Mouse (Mus musculus): ENCODE data around the gene Snapc3. TPM values are rescaled to one million over a fixed set of nuclear protein-coding genes. Genes with fewer than 3 reads are reported as not detected.

The Snapc3 gene
- polyA plus RNA-seq, 1 experiment from 2014 or later, result 27.3 TPM

- H3K9ac ChIP-seq (ENCODE audit: low read depth, low read length), result no peak overlapping the region
- H3K27me3 ChIP-seq (ENCODE audit: insufficient read depth, low read length), result no peaks in the 10 kb centered on the region
- ATAC-seq (replicated peaks; ENCODE audit: low FRiP score, low read depth), result no peak
- no peak for TF ChIP-seq CTCF (IDR thresholded peaks at IDR 0.05; ENCODE audit: low read depth)
- DNase-seq (ENCODE audit: low spot score), result no peak
- no peaks in the 10 kb centered on the region for H3K4me1 ChIP-seq (replicated peaks; ENCODE audit: insufficient read depth, low read length)
- 67% methylated on average over 4 of the region's 4 CpGs for WGBS
- H3K36me3 ChIP-seq (ENCODE audit: insufficient read depth, low read length), result no peaks in the 10 kb centered on the region
- no peak overlapping the region for H3K4me3 ChIP-seq (replicated peaks; ENCODE audit: low read depth, low read length)
- no peaks in the 10 kb centered on the region for H3K9me3 ChIP-seq (replicated peaks; ENCODE audit: low read length)
- no peak overlapping the region for H3K4me2 ChIP-seq (ENCODE audit: low read length)
- H3K27ac ChIP-seq, result no peak overlapping the region
Measured at GRCm38 (mm10) chr4:83380266-83380665, 37.3 kb upstream of the Snapc3 start.

- Histone ChIP-seq H3K4me1 (replicated peaks; ENCODE audit: insufficient read depth, low read length) (no peaks in the 10 kb centered on the region), H3K27me3 (ENCODE audit: insufficient read depth, low read length) (no peaks in the 10 kb centered on the region), H3K4me2 (ENCODE audit: low read length) (no peak overlapping the region), H3K4me3 (replicated peaks; ENCODE audit: low read depth, low read length) (no peak overlapping the region), H3K9me3 (replicated peaks; ENCODE audit: low read length) (no peaks in the 10 kb centered on the region), H3K36me3 (ENCODE audit: insufficient read depth, low read length) (no peaks in the 10 kb centered on the region), H3K9ac (ENCODE audit: low read depth, low read length) (no peak overlapping the region), H3K27ac (no peak overlapping the region)
- 66% methylated on average over 6 of the region's 6 CpGs for WGBS
- ATAC-seq (replicated peaks; ENCODE audit: low FRiP score, low read depth), result no peak
- peak; percentile 36 for TF ChIP-seq CTCF (IDR thresholded peaks at IDR 0.05; ENCODE audit: low read depth)
- peak; percentile 14 for DNase-seq (ENCODE audit: low spot score)
Measured at GRCm38 (mm10) chr4:83383899-83384490, 33.5 kb upstream of the Snapc3 start.

- H3K4me1 ChIP-seq (replicated peaks; ENCODE audit: insufficient read depth, low read length), result no peaks in the 10 kb centered on the region
- H3K4me2 ChIP-seq (ENCODE audit: low read length), result no peak overlapping the region
- H3K9me3 ChIP-seq (replicated peaks; ENCODE audit: low read length), result no peaks in the 10 kb centered on the region
- no peaks in the 10 kb centered on the region for H3K27me3 ChIP-seq (ENCODE audit: insufficient read depth, low read length)
- no peaks in the 10 kb centered on the region for H3K36me3 ChIP-seq (ENCODE audit: insufficient read depth, low read length)
- no peak overlapping the region for H3K9ac ChIP-seq (ENCODE audit: low read depth, low read length)
- TF ChIP-seq CTCF (IDR thresholded peaks at IDR 0.05; ENCODE audit: low read depth), result no peak
- DNase-seq (ENCODE audit: low spot score), result no peak
- ATAC-seq (replicated peaks; ENCODE audit: low FRiP score, low read depth), result no peak
- H3K4me3 ChIP-seq (replicated peaks; ENCODE audit: low read depth, low read length), result no peak overlapping the region
- H3K27ac ChIP-seq, result no peak overlapping the region
Measured at GRCm38 (mm10) chr4:83385091-83385490, 32.4 kb upstream of the Snapc3 start.

- no peak for TF ChIP-seq CTCF (IDR thresholded peaks at IDR 0.05; ENCODE audit: low read depth)
- WGBS, result 20% methylated on average over 2 of the region's 2 CpGs
- ATAC-seq (replicated peaks; ENCODE audit: low FRiP score, low read depth), result no peak
Measured at GRCm38 (mm10) chr4:83390551-83390950, 27.0 kb upstream of the Snapc3 start.

GRCm38 (mm10) chr4:83391956-83392355 lies 25.6 kb upstream of the Snapc3 start:
- ATAC-seq (replicated peaks; ENCODE audit: low FRiP score, low read depth), result no peak
- TF ChIP-seq CTCF (IDR thresholded peaks at IDR 0.05; ENCODE audit: low read depth), result no peak

More at GRCm38 (mm10) chr4:83390551-83390950, 27.0 kb upstream of the Snapc3 start:
- H3K4me1 ChIP-seq (replicated peaks; ENCODE audit: insufficient read depth, low read length), result no peaks in the 10 kb centered on the region
- no peak overlapping the region for H3K9ac ChIP-seq (ENCODE audit: low read depth, low read length)
- H3K9me3 ChIP-seq (replicated peaks; ENCODE audit: low read length), result no peaks in the 10 kb centered on the region
- peak; percentile 11 for DNase-seq (ENCODE audit: low spot score)
- no peaks in the 10 kb centered on the region for H3K36me3 ChIP-seq (ENCODE audit: insufficient read depth, low read length)
- no peaks in the 10 kb centered on the region for H3K27me3 ChIP-seq (ENCODE audit: insufficient read depth, low read length)
- H3K4me3 ChIP-seq (replicated peaks; ENCODE audit: low read depth, low read length), result no peak overlapping the region
- no peak overlapping the region for H3K4me2 ChIP-seq (ENCODE audit: low read length)
- no peak overlapping the region for H3K27ac ChIP-seq

GRCm38 (mm10) chr4:83393733-83394132 lies 23.8 kb upstream of the Snapc3 start:
- Histone ChIP-seq H3K4me3 (replicated peaks; ENCODE audit: low read depth, low read length) (no peak overlapping the region), H3K9me3 (replicated peaks; ENCODE audit: low read length) (no peaks in the 10 kb centered on the region), H3K36me3 (ENCODE audit: insufficient read depth, low read length) (no peaks in the 10 kb centered on the region), H3K4me1 (replicated peaks; ENCODE audit: insufficient read depth, low read length) (no peaks in the 10 kb centered on the region), H3K4me2 (ENCODE audit: low read length) (no peak overlapping the region), H3K9ac (ENCODE audit: low read depth, low read length) (no peak overlapping the region), H3K27ac (no peak overlapping the region), H3K27me3 (ENCODE audit: insufficient read depth, low read length) (no peaks in the 10 kb centered on the region)
- TF ChIP-seq CTCF (IDR thresholded peaks at IDR 0.05; ENCODE audit: low read depth), result no peak
- ATAC-seq (replicated peaks; ENCODE audit: low FRiP score, low read depth) (no peak), DNase-seq (ENCODE audit: low spot score) (no peak)
- WGBS, result 78% methylated on average over 1 of the region's 1 CpGs

More at GRCm38 (mm10) chr4:83391956-83392355, 25.6 kb upstream of the Snapc3 start:
- Histone ChIP-seq H3K9ac (ENCODE audit: low read depth, low read length) (no peak overlapping the region), H3K27ac (no peak overlapping the region), H3K36me3 (ENCODE audit: insufficient read depth, low read length) (no peaks in the 10 kb centered on the region), H3K4me3 (replicated peaks; ENCODE audit: low read depth, low read length) (no peak overlapping the region), H3K4me2 (ENCODE audit: low read length) (no peak overlapping the region), H3K9me3 (replicated peaks; ENCODE audit: low read length) (no peaks in the 10 kb centered on the region), H3K4me1 (replicated peaks; ENCODE audit: insufficient read depth, low read length) (no peaks in the 10 kb centered on the region), H3K27me3 (ENCODE audit: insufficient read depth, low read length) (no peaks in the 10 kb centered on the region)
- WGBS, result 49% methylated on average over 3 of the region's 3 CpGs
- DNase-seq (ENCODE audit: low spot score), result no peak

GRCm38 (mm10) chr4:83396346-83396745 lies 21.2 kb upstream of the Snapc3 start:
- Histone ChIP-seq H3K4me2 (ENCODE audit: low read length) (no peak overlapping the region), H3K4me1 (replicated peaks; ENCODE audit: insufficient read depth, low read length) (no peaks in the 10 kb centered on the region), H3K27ac (no peak overlapping the region), H3K36me3 (ENCODE audit: insufficient read depth, low read length) (no peaks in the 10 kb centered on the region), H3K9me3 (replicated peaks; ENCODE audit: low read length) (no peaks in the 10 kb centered on the region), H3K4me3 (replicated peaks; ENCODE audit: low read depth, low read length) (no peak overlapping the region), H3K9ac (ENCODE audit: low read depth, low read length) (no peak overlapping the region), H3K27me3 (ENCODE audit: insufficient read depth, low read length) (no peaks in the 10 kb centered on the region)
- no peak for TF ChIP-seq CTCF (IDR thresholded peaks at IDR 0.05; ENCODE audit: low read depth)
- ATAC-seq (replicated peaks; ENCODE audit: low FRiP score, low read depth) (no peak), DNase-seq (ENCODE audit: low spot score) (no peak)
- WGBS, result 93% methylated on average over 4 of the region's 4 CpGs

Measured in kidney, postnatal 0 days (tissue).